29 mouse cellular contexts compared by ENCODE assay signal in genomic region chr9:45205143-45205542, GRCm38 (mm10). TPM values are rescaled to one million over a fixed set of nuclear protein-coding genes. Genes with fewer than 3 reads are reported as not detected.
DNase-seq lines count a peak whose midpoint lies in the region; ATAC-seq and TF ChIP-seq lines count a peak whose summit lies in the region.
"Had no signal": no experiment of that assay in that cellular context is flagged by ENCODE, and none has a peak within 500 bp of the region (broad histone marks: within the 10 kb centered on the region; RNA-seq: fewer than 3 reads in every experiment).

No protein-coding gene starts in this region.

- H3K4me3 ChIP-seq in thymus, adult 2 months (ENCODE audit: control insufficient read depth, insufficient read depth, low read length): no peak overlapping the region
- H3K4me3 ChIP-seq in stomach, postnatal 0 days (ENCODE audit: low read depth, low read length): no peak overlapping the region
- H3K4me3 ChIP-seq: embryonic facial prominence, embryonic 13.5 days; erythroblast, embryonic 14.5 days; forebrain, embryonic 13.5 days; gastrocnemius, adult 2 months; heart, embryonic 10.5 days; hindbrain, embryonic 15.5 days; intestine, embryonic 15.5 days; midbrain, embryonic 10.5 days had no signal

- H3K9ac ChIP-seq in stomach, postnatal 0 days (ENCODE audit: low read length): no peak overlapping the region
- H3K9ac ChIP-seq: embryonic facial prominence, embryonic 13.5 days; forebrain, embryonic 13.5 days; hindbrain, embryonic 15.5 days; intestine, embryonic 15.5 days; liver, postnatal 0 days had no signal

- 0 out of 2 replicates have a peak overlapping the region, but pooled peaks have one; percentile 14 for H3K27ac ChIP-seq in thymus, adult 2 months (ENCODE audit: control insufficient read depth, insufficient read depth, low read length)
- H3K27ac ChIP-seq in stomach, postnatal 0 days (replicated peaks): peak overlapping the region; percentile 53; the same call in 1 of the 2 replicates
- H3K27ac ChIP-seq: embryonic facial prominence, embryonic 13.5 days; forebrain, embryonic 13.5 days; gastrocnemius, adult 2 months; heart, embryonic 10.5 days; hindbrain, embryonic 15.5 days; midbrain, embryonic 10.5 days had no signal

- H3K9me3 ChIP-seq in stomach, postnatal 0 days (ENCODE audit: control insufficient read depth, low read length): no peaks in the 10 kb centered on the region
- H3K9me3 ChIP-seq: embryonic facial prominence, embryonic 13.5 days; forebrain, embryonic 13.5 days; heart, embryonic 10.5 days; hindbrain, embryonic 15.5 days; intestine, embryonic 15.5 days; midbrain, embryonic 10.5 days had no signal

- WGBS in thymus, adult 2 months: 60% methylated on average over 5 of the region's 5 CpGs
- WGBS in stomach, postnatal 0 days: 70% methylated on average over 5 of the region's 5 CpGs

- TF ChIP-seq CTCF in thymus, adult 2 months (IDR thresholded peaks at IDR 0.05; ENCODE audit: borderline replicate concordance, control insufficient read depth, extremely low read depth, insufficient read depth, low read length, poor library complexity): no peak
- TF ChIP-seq CTCF in stomach, postnatal 0 days (IDR thresholded peaks at IDR 0.05; ENCODE audit: low read depth): no peak

- TF ChIP-seq EP300 in stomach, postnatal 0 days (optimal IDR thresholded peaks at IDR 0.05): no peak

- peaks cover 68% of the 10 kb centered on the region for H3K4me1 ChIP-seq in thymus, adult 2 months (replicated peaks; ENCODE audit: control insufficient read depth, insufficient read depth, low read length)
- no peaks in the 10 kb centered on the region for H3K4me1 ChIP-seq in stomach, postnatal 0 days (replicated peaks; ENCODE audit: control insufficient read depth, insufficient read depth)
- H3K4me1 ChIP-seq: embryonic facial prominence, embryonic 13.5 days; forebrain, embryonic 13.5 days; heart, embryonic 10.5 days; hindbrain, embryonic 15.5 days; midbrain, embryonic 10.5 days had no signal

- no peaks in the 10 kb centered on the region for H3K36me3 ChIP-seq in thymus, adult 2 months (ENCODE audit: control insufficient read depth, insufficient read depth, low read length)
- H3K36me3 ChIP-seq in stomach, postnatal 0 days (ENCODE audit: control insufficient read depth, insufficient read depth, low read length): no peaks in the 10 kb centered on the region
- H3K36me3 ChIP-seq: embryonic facial prominence, embryonic 13.5 days; heart, embryonic 10.5 days; hindbrain, embryonic 15.5 days; intestine, embryonic 15.5 days; midbrain, embryonic 10.5 days had no signal

- no peak for ATAC-seq in stomach, postnatal 0 days (ENCODE audit: low FRiP score, low TSS enrichment)
- ATAC-seq: forebrain, embryonic 13.5 days; intestine, embryonic 15.5 days; liver, postnatal 0 days; lung, postnatal 0 days; Patski had no signal

- H3K27me3 ChIP-seq in thymus, adult 2 months (ENCODE audit: control insufficient read depth, insufficient read depth, low read length): no peaks in the 10 kb centered on the region
- no peaks in the 10 kb centered on the region for H3K27me3 ChIP-seq in stomach, postnatal 0 days (ENCODE audit: control insufficient read depth, insufficient read depth, low read length)
- H3K27me3 ChIP-seq: embryonic facial prominence, embryonic 13.5 days; forebrain, embryonic 13.5 days; hindbrain, embryonic 15.5 days; intestine, embryonic 15.5 days had no signal

- DNase-seq in thymus, adult 2 months: no peak
- DNase-seq in thymus, postnatal 4 days: no peak
- DNase-seq in kidney, adult 9 months: peak; percentile 76
- peak; percentile 68 for DNase-seq in kidney, postnatal 14 days
- DNase-seq in stomach, postnatal 0 days (ENCODE audit: low spot score): peak; percentile 14
- DNase-seq in neural tube, embryonic 10.5 days (ENCODE audit: extremely low spot score, low spot score): no peak
- no peak for DNase-seq in adrenal gland, adult (ENCODE audit: inconsistent age in 2 of 2, low spot score in 1 of 2)
- no peak for DNase-seq in heart, postnatal 14 days
- DNase-seq: adrenal gland, adult 2 months; cerebellum, adult 18-20 months; cerebellum, postnatal 36 days; embryo, embryonic 11 days; gastrocnemius, adult 2 months; layer of hippocampus, adult 9-11 months; liver, postnatal 0 days; right cerebral cortex, postnatal 25 days had no signal

- intact Hi-C loops in heart, postnatal 14 days (cut with DNase I): no loop called here

- TF ChIP-seq POLR2A in thymus, adult 2 months (IDR thresholded peaks at IDR 0.05; ENCODE audit: control insufficient read depth, extremely low read depth, insufficient read depth, low read length, poor library complexity): no peak

- no peak overlapping the region for H3K4me2 ChIP-seq in stomach, postnatal 0 days (replicated peaks; ENCODE audit: low read depth)
- H3K4me2 ChIP-seq: embryonic facial prominence, embryonic 13.5 days; forebrain, embryonic 13.5 days; hindbrain, embryonic 15.5 days had no signal

RNA-seq across cellular contexts. Expression of gene Tmprss4, which starts 1.3 kb away (rescaled TPM):
- 7.4 and 16.1 TPM in 2 replicates for polyA plus RNA-seq in thymus, adult 2 months (2012; rRNA removed)
- 23.4 and 25.3 TPM in 2 replicates for polyA plus RNA-seq in stomach, postnatal 0 days (2015; fragmentation: Nextera tagmentation; extraction: Ambion mirVana)
- total RNA-seq in heart, postnatal 14 days (2021): under 1 TPM in 1 of 2 experiments, not detected in 1; 0.12 TPM
- total RNA-seq: adrenal gland, adult 2 months; gastrocnemius, adult 2 months; granulocyte monocyte progenitor cell, adult 5-6 weeks; hematopoietic stem cell, adult 5-6 weeks had no signal
- polyA plus RNA-seq: adrenal gland, adult 2 months; erythroblast, embryonic 14.5 days; forebrain, embryonic 13.5 days; heart, embryonic 10.5 days; liver, postnatal 0 days; midbrain, embryonic 10.5 days; Patski had no signal

RNA-seq across cellular contexts. Expression of gene BC049352, which starts 23.3 kb away (rescaled TPM):
- 1.7 and 4.5 TPM in 2 replicates for polyA plus RNA-seq in thymus, adult 2 months (2012; rRNA removed)
- 0.11 and 0.12 TPM in 2 replicates for polyA plus RNA-seq in stomach, postnatal 0 days (2015; fragmentation: Nextera tagmentation; extraction: Ambion mirVana)
- total RNA-seq in heart, postnatal 14 days (2021): not detected
- total RNA-seq: ES-E14; granulocyte monocyte progenitor cell, adult 5-6 weeks had no signal
- polyA plus RNA-seq: erythroblast, embryonic 14.5 days; forebrain, embryonic 13.5 days; heart, embryonic 10.5 days; hindbrain, embryonic 15.5 days; limb, embryonic 11.5 days; midbrain, embryonic 10.5 days; Patski had no signal

Comparison
In these comparisons a context has a peak if more than half of its experiments do, and no peak if none do; other contexts are left out.
1. DNase-seq: peak in kidney, adult 9 months (single experiment), kidney, postnatal 14 days (single experiment) and stomach, postnatal 0 days (single experiment); none in thymus, adult 2 months (single experiment), thymus, postnatal 4 days (single experiment), neural tube, embryonic 10.5 days (single experiment), adrenal gland, adult (0 of 2) and heart, postnatal 14 days (0 of 2).